Mouse (Mus musculus): ENCODE measurements at regions not wholly inside any gene's neighbourhood (a gene's known extent, or its start where the extent isn't known, plus 50 kb on each side); places are given as distances from the start of the nearest gene placed in this dataset.

DNA sequence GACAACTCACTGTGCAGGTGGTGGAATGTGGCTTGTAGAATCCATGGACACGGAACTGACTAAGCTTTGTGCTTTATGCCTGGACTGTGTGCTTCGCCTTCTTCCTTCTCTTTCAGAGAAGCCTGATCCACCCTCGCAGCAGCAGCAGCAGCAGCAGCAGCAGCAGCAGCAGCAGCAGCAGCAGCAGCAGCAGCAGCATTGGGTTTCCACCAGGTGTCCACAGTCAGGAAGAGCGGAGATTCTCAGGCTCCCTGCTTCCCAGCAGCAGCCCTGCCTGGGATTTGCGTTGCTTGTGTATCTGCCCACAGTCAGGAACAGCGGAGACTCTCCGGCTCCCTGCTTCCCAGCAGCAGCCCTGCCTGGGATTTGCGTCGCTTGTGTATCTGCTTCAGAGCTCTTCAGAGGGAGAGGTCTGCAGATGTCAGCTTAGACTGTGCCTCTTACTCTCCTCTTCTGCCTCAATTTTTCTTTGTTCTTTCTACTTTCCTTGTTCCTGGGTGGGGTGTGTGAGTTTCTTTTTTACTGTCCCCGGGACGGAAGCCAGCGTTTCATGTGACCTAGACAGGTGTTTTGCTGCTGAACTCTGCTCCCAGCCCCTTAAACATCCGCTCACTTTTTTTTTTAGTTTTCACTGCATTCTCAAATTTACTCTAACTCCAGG lies 168.1 kb upstream of the Olig3 start:
- in situ Hi-C loops (cut with MseI, MboI) = loop anchor here in 1 of 2 experiments (10.0 kb wide), 2 partner anchors 173 to 243 kb away; partner anchors contain the start of gene Tnfaip3

- in situ Hi-C loops (cut with MseI, MboI) = loop anchor here in 1 of 2 experiments (10.0 kb wide), 2 partner anchors 173 to 243 kb away; partner anchors contain the start of gene Tnfaip3
Measured at GRCm38 (mm10) chr10:19187716-19188081, 168.6 kb upstream of the Olig3 start.

GRCm38 (mm10) chr10:19187084-19187615 lies 169.2 kb upstream of the Olig3 start:
- in situ Hi-C loops (cut with MseI, MboI) = loop anchor here in 1 of 2 experiments (10.0 kb wide), 2 partner anchors 172 to 242 kb away; partner anchors contain the start of gene Tnfaip3

- in situ Hi-C loops (cut with MseI, MboI) = loop anchor here in 1 of 2 experiments (10.0 kb wide), 2 partner anchors 171 to 241 kb away; partner anchors contain the start of gene Tnfaip3
Measured at GRCm38 (mm10) chr10:19185790-19186581, 170.3 kb upstream of the Olig3 start.

- in situ Hi-C loops (cut with MseI, MboI) = loop anchor here in 1 of 2 experiments (10.0 kb wide), 2 partner anchors 170 to 240 kb away; partner anchors contain the start of gene Tnfaip3
Measured at GRCm38 (mm10) chr10:19184886-19185285, 169.4 kb upstream of the Tnfaip3 start.

DNA sequence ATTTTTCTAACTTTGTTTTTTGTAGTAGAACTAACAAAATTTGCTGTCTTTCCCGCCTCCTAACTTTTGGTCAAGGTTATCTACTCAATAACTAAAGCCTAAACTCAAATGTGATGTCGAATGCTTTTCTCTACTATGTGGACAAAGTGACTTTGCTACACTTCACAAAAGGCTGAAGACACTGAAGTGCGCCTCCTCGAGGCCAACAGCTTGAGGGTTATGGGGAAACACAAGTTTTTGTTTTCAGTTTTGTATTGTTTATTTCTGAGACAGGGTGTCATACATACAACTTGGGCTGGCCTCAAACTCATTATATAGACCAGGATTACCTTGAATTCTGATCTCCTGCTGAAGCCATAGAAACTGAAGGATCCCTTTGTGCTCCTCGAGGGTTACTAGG lies 162.4 kb upstream of the Tnfaip3 start:
- in situ Hi-C loops (cut with MseI, MboI) = no loop called here

DNA sequence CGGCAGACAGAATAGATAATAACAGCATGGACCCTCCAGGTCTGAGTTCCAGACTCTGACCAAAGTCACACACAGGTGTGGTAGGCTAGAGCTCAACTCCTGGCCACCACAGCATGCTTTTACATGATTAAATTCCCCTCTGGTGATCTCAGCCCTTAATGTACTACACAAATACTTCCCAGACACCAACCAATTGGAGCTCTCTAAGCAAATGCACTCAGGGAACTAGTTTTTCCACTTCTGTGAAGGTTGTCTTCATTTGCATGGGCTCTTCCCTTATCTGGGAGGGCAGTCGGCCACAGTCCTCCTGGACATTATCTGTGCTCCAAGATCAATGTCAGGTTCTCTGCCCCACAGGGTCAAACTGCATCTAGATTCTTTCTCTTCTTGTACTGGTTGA lies 162.0 kb upstream of the Tnfaip3 start:
- in situ Hi-C loops (cut with MseI, MboI) = no loop called here

DNA sequence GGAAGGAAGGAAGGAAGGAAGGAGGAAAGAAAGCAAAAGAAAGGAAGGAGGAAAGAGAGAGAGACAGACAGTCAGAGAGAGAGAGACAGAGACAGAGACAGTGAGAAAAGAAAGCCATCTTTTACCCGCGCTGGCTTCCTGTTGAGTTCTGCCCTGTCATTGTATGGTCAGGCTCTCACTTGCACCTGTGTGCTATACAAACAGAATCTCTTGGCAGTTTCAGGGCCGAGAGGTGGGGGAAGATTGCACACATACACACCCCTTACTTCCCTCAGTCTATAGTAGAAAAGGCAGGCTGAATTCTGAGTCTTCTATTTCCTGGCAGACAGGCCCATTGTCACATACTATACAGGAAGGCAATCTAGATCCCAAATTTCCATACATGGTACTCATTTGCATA lies 160.8 kb upstream of the Tnfaip3 start:
- in situ Hi-C loops (cut with MseI, MboI) = no loop called here

DNA sequence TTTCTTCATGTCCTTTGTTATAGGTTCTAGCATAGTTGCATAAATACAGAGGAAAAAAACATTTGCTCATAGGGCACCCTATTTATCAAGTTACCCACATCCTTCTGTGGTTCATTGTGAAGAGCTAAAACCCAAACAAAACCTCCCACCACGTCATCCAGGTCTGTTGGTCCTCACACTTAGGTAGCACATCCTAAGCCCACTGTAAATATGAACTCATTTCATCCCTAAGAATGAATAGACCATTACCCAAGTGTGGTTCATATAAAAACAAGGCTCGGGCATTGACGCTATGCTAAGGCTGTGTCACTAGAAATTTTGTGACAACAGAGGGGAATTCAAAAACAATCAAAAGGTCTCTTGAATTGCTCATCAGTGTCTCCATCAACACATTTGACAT lies 156.4 kb upstream of the Tnfaip3 start:
- in situ Hi-C loops (cut with MseI, MboI) = no loop called here

DNA sequence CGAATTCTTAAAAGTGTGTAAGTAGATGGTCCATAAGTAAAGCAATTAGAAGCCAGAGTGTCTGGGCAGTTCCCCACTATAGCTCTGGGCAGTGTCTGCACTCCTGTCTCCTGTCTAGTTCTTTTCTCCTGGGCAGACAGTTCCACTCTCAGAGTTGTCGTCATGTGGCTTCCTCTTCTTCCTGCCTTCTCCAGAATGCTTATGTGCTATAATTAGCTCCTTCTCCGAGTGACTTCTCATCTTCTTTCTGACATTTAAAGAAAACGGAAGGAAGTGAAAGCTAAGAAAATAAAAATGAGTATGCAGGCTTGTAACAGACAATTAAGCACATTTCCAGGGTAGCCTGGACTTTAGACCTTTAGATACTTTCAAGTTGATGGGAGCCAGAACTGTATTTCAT lies 155.1 kb upstream of the Tnfaip3 start:
- in situ Hi-C loops (cut with MseI, MboI) = no loop called here

GRCm38 (mm10) chr10:19169272-19169671 lies 153.8 kb upstream of the Tnfaip3 start:
- in situ Hi-C loops (cut with MseI, MboI) = loop anchor here in 1 of 2 experiments (10.0 kb wide), 1 partner anchor 154 kb away; the partner anchor contains the start of gene Tnfaip3

DNA sequence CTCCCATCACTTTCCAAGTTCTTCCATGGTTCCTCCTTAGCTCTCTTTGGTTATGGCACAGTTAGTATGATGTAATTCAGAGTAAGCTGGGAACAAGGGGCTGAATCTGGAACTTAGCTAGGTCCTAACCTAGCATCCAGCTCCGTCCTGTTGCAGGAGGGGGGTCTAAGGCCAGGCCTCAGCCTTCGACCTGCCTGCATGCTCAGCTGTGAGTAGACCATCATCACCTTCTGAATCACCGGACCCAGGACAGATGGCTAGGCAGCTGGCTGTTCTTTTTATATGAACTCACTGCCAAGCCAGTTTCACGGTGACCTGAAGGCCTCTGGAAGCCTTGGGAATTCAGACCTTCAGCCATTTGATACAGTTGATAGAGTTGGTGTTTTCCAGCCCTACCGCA lies 152.9 kb upstream of the Tnfaip3 start:
- in situ Hi-C loops (cut with MseI, MboI) = loop anchor here in 1 of 2 experiments (10.0 kb wide), 1 partner anchor 154 kb away; the partner anchor contains the start of gene Tnfaip3

GRCm38 (mm10) chr10:19167641-19168271 lies 152.3 kb upstream of the Tnfaip3 start:
- in situ Hi-C loops (cut with MseI, MboI) = loop anchor here in 1 of 2 experiments (10.0 kb wide), 1 partner anchor 153 kb away; the partner anchor contains the start of gene Tnfaip3

- in situ Hi-C loops (cut with MseI, MboI) = loop anchor here in 1 of 2 experiments (10.0 kb wide), 1 partner anchor 152 kb away; the partner anchor contains the start of gene Tnfaip3
Measured at GRCm38 (mm10) chr10:19167101-19167500, 151.6 kb upstream of the Tnfaip3 start.

GRCm38 (mm10) chr10:19162104-19162503 lies 146.6 kb upstream of the Tnfaip3 start:
- in situ Hi-C loops (cut with MseI, MboI) = loop anchor here in 1 of 2 experiments (10.0 kb wide), 1 partner anchor 147 kb away; the partner anchor contains the start of gene Tnfaip3

DNA sequence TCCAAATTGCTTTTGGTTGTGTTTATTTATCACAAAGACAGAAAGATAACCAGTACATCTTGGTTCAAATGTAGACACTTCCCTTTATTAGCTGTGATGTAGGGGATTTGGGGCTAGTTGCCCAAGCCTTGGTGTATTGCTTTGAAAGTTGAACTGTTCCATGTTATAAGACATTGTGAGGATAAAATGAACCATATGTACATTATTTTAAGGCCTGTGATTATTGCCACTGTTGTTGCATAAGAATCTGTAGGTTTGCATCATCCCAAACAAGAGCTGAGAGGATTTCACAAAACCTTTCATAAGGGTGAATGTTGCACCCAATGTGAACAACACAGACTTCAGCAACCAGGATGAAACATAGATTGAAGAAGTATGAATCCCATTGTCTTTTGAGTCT lies 145.7 kb upstream of the Tnfaip3 start:
- in situ Hi-C loops (cut with MseI, MboI) = loop anchor here in 1 of 2 experiments (10.0 kb wide), 1 partner anchor 146 kb away; the partner anchor contains the start of gene Tnfaip3

DNA sequence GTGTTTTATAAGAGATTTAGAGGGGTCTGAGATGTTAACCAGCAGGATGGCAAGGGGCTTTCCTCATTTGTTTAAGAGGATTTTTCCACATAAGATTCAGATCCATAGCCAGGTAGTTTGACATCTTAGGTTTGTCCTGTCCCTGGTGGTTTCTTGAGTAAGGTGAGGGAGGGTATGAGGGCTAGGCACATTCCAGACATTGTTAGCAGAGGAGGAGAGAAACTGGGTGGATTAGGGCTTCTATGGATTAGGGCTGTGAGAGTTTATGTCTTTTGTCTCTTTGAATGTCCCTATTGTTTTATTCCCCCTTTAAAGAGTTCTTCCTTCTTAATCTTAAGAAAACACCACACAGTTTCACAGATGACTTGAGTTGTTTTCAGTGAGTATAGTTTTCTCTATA lies 138.6 kb upstream of the Tnfaip3 start:
- in situ Hi-C loops (cut with MseI, MboI) = no loop called here

GRCm38 (mm10) chr10:19152773-19153172 lies 137.3 kb upstream of the Tnfaip3 start:
- in situ Hi-C loops (cut with MseI, MboI) = no loop called here

- in situ Hi-C loops (cut with MseI, MboI) = no loop called here
Measured at GRCm38 (mm10) chr10:19150766-19151165, 135.3 kb upstream of the Tnfaip3 start.

DNA sequence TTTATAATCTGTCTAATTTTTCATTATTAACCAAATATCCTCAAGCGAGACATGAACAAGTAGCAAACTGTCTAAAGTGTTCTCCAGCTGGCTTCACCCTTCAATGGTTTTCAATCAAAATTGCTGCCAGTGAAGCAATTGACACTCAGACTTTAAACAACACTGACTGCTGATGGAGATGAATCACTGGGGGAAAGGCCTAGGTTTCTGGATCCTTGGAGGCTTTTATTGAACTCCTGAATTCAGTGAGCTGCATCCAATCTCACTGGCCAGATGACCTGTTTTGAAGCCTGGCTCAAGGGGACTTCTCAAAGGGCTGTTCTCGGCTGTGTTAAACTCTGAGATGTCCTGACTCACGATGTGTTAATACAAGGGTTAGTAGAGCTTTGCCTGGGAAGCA lies 134.5 kb upstream of the Tnfaip3 start:
- in situ Hi-C loops (cut with MseI, MboI) = no loop called here

DNA sequence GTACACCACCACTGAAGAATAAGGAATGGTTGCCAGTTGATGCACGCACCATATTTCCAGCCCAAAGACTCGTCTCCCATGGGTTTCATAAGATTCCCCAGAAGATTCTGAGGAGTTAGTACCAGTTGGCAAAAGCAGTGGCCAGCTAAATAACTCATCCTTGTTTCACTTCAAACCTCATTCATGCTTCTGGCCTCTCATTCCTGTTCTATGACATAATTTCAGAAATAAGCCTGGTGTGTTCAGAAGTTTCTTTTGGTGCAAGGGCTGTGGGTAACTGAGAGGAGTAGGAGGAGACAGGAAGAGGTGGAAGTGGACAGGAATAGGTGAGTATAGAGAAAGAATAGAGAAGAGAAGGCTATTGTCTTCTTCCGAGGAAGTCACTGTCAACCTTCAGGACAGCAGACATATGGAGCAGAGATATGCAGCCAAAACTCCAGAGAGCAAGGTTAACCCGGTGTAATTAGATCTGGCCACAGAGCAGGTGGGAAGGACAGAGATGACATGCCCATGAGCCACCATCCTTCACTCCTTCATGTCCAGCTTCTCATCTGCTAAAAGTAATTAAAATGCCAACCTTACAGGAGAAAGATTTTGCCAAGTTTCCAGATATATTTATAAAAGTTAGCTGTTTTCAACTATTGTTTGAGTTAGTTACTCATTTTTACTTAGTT lies 133.9 kb upstream of the Tnfaip3 start:
- in situ Hi-C loops (cut with MseI, MboI) = no loop called here

Measured in mouse trophoblast stem cell (cell line).